Mouse (Mus musculus): ENCODE measurements at regions not wholly inside any gene's neighbourhood (a gene's known extent, or its start where the extent isn't known, plus 50 kb on each side); places are given as distances from the start of the nearest gene placed in this dataset.
A peak's percentile ranks its signal among the peaks of the same experiment; 100 is the strongest.
"Not testable (repeated sequence)": the region's sequence is repeated elsewhere in the genome, so short reads cannot be mapped to it uniquely, and the experiment has no call there.

- no peak for DNase-seq
These were observed 145.5 kb downstream of the Gm815 start for GRCm38 (mm10) chr19:27031030-27031700.

- peak; percentile 73 for DNase-seq
These were observed 146.9 kb downstream of the Gm815 start for GRCm38 (mm10) chr19:27032621-27033020.

- no peak for DNase-seq
These were observed 152.6 kb downstream of the Gm815 start for GRCm38 (mm10) chr19:27038298-27038697.

GRCm38 (mm10) chr19:27040321-27041025 is 154.8 kb downstream of the Gm815 start:
- no peak for DNase-seq

- DNase-seq: peak; percentile 35
These were observed 149.7 kb upstream of the Vldlr start for GRCm38 (mm10) chr19:27066449-27067181.

- DNase-seq: no peak
These were observed 143.0 kb upstream of the Vldlr start for GRCm38 (mm10) chr19:27073281-27073680.

GRCm38 (mm10) chr19:27075019-27075418 is 141.3 kb upstream of the Vldlr start:
- DNase-seq: no peak

GRCm38 (mm10) chr19:27076920-27077512 is 139.3 kb upstream of the Vldlr start:
- peak; percentile 76 for DNase-seq

GRCm38 (mm10) chr19:27087344-27087743 is 128.9 kb upstream of the Vldlr start:
- DNase-seq: no peak

- DNase-seq: no peak
These were observed 128.5 kb upstream of the Vldlr start for GRCm38 (mm10) chr19:27087833-27088232.

- no peak for DNase-seq
These were observed 127.2 kb upstream of the Vldlr start for GRCm38 (mm10) chr19:27089099-27089498.

GRCm38 (mm10) chr19:27091603-27092002 is 124.7 kb upstream of the Vldlr start:
- DNase-seq: no peak

- DNase-seq: no peak
These were observed 121.4 kb upstream of the Vldlr start for GRCm38 (mm10) chr19:27094777-27095478.

GRCm38 (mm10) chr19:27099921-27100320 is 116.4 kb upstream of the Vldlr start:
- no peak for DNase-seq

- DNase-seq: no peak
These were observed 105.8 kb upstream of the Vldlr start for GRCm38 (mm10) chr19:27110437-27110836.

- DNase-seq: no peak
These were observed 95.4 kb upstream of the Vldlr start for GRCm38 (mm10) chr19:27120876-27121275.

- no peak for DNase-seq
These were observed 93.9 kb upstream of the Vldlr start for GRCm38 (mm10) chr19:27122348-27122747.

GRCm38 (mm10) chr19:27123334-27123733 is 93.0 kb upstream of the Vldlr start:
- no peak for DNase-seq

- peak; percentile 56 for DNase-seq
These were observed 92.3 kb upstream of the Vldlr start for GRCm38 (mm10) chr19:27123806-27124469.

- not testable (repeated sequence) for DNase-seq
These were observed 87.8 kb upstream of the Vldlr start for GRCm38 (mm10) chr19:27128501-27128900.

- no peak for DNase-seq
These were observed 81.9 kb upstream of the Vldlr start for GRCm38 (mm10) chr19:27134360-27134759.

GRCm38 (mm10) chr19:27140892-27141291 is 75.4 kb upstream of the Vldlr start:
- no peak for DNase-seq

All from lung, postnatal 36 days (tissue).